Mouse (Mus musculus) stomach, embryonic 14.5 days (tissue): ENCODE data around the gene Fgf8. TPM values are rescaled to one million over a fixed set of nuclear protein-coding genes. Genes with fewer than 3 reads are reported as not detected.

Source experiments
- ATAC-seq: fragments of 200-750 bp; cut with Nextera tagmentation; 2 replicates; pipeline ENCODE4 v1.8.0; 2017; ENCODE audit warnings: low read depth, moderate TSS enrichment; ENCODE audit not compliant: insufficient number of reproducible peaks, insufficient read depth, low FRiP score
- H3K27ac ChIP-seq: fragments of 300-500 bp; sonication (generic); 2 replicates; pipeline ENCODE4 v1.5.1; 2014; ENCODE audit warnings: mild to moderate bottlenecking, low read length, moderate library complexity, mixed read lengths
- H3K27me3 ChIP-seq: fragments of 300-500 bp; sonication (generic); 2 replicates; pipeline ENCODE4 v1.6.1; 2014; ENCODE audit warnings: low read length, control low read depth, mixed read lengths; ENCODE audit not compliant: control insufficient read depth, insufficient read depth
- H3K36me3 ChIP-seq: fragments of 300-500 bp; sonication (generic); 2 replicates; pipeline ENCODE4 v1.6.1; 2014; ENCODE audit warnings: mild to moderate bottlenecking, control low read depth, low read length, moderate library complexity, mixed read lengths; ENCODE audit not compliant: control insufficient read depth, insufficient read depth
- H3K4me1 ChIP-seq: fragments of 300-500 bp; sonication (generic); 2 replicates; pipeline ENCODE4 v1.6.1; 2014; ENCODE audit warnings: low read length, control low read depth, mixed read lengths; ENCODE audit not compliant: control insufficient read depth, insufficient read depth
- H3K4me2 ChIP-seq: fragments of 300-500 bp; sonication (generic); replicated peaks from 2 replicates; pipeline ENCODE4 v1.6.1; 2014; ENCODE audit warnings: low read depth, low read length, control low read depth
- H3K4me3 ChIP-seq: fragments of 300-500 bp; sonication (generic); 2 replicates; pipeline ENCODE4 v1.5.1; 2014; ENCODE audit warnings: low read depth, low read length, control low read depth
- H3K9ac ChIP-seq: fragments of 300-500 bp; sonication (generic); replicated peaks from 2 replicates; pipeline ENCODE4 v1.6.1; 2014; ENCODE audit warnings: low read depth, mild to moderate bottlenecking, control low read depth, low read length, moderate library complexity, mixed read lengths
- H3K9me3 ChIP-seq: fragments of 300-500 bp; sonication (generic); 2 replicates; pipeline ENCODE4 v1.6.1; 2016; ENCODE audit warnings: low read depth, low read length, control low read depth; ENCODE audit not compliant: control insufficient read depth
- whole genome bisulfite sequencing: fragments of 180-500 bp; shearing (Covaris S2); extraction: QIAGEN DNeasy Blood & Tissue Kit; methylation state at CpG from one replicate; pipeline ENCODE4 v1.1.7; 2014; 5-methylcytosine and 5-hydroxymethylcytosine counted together
- polyA plus RNA-seq: library from polyadenylated mRNA; unstranded; fragments of >200 nt; fragmentation: Nextera tagmentation; extraction: Ambion mirVana; gene quantifications from 2 replicates; pipeline ENCODE4 v1.2.1, GENCODE M21; 2014

The Fgf8 gene
- polyA plus RNA-seq, 1 experiment from 2014 or later: not detected

- no peak overlapping the region for H3K27ac ChIP-seq
- WGBS: 91% methylated on average over 8 of the region's 8 CpGs
- H3K4me2 ChIP-seq: no peak overlapping the region
These were observed 50.5 kb downstream of the Fgf8 start for GRCm38 (mm10) chr19:45692211-45692610.

GRCm38 (mm10) chr19:45691001-45691535, 51.6 kb downstream of the Fgf8 start:
- no peaks in the 10 kb centered on the region for H3K27me3 ChIP-seq
- 61% methylated on average over 8 of the region's 8 CpGs for WGBS
- no peaks in the 10 kb centered on the region for H3K4me1 ChIP-seq
- H3K9me3 ChIP-seq: no peaks in the 10 kb centered on the region
- H3K9ac ChIP-seq: no peak overlapping the region
- H3K4me2 ChIP-seq: no peak overlapping the region
- H3K4me3 ChIP-seq: no peak overlapping the region
- no peaks in the 10 kb centered on the region for H3K36me3 ChIP-seq
- ATAC-seq: no peak
- H3K27ac ChIP-seq: no peak overlapping the region

More at GRCm38 (mm10) chr19:45692211-45692610, 50.5 kb downstream of the Fgf8 start:
- ATAC-seq: no peak
- H3K9me3 ChIP-seq: no peaks in the 10 kb centered on the region
- H3K36me3 ChIP-seq: no peaks in the 10 kb centered on the region
- no peak overlapping the region for H3K4me3 ChIP-seq
- no peaks in the 10 kb centered on the region for H3K4me1 ChIP-seq
- H3K27me3 ChIP-seq: no peaks in the 10 kb centered on the region
- no peak overlapping the region for H3K9ac ChIP-seq

DNA sequence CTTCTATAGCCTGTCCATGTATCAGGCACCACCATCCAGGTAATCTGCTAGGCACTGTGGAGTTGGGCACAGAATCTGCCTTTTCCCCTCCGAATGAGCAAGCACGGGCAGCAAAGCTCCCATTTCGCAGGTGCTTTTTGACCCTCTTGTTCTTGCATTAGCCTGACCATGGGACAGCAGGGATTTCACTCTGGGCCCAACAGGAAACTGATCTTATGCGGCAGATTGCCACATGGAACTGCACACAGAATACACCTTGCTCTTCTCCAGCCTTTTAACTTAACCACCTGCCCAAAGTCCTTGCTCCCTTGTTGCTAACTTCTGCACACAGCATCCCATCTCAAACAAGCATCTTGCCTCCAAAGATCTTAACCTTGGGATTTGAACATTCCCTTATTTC, 55.7 kb downstream of the Fgf8 start:
- H3K36me3 ChIP-seq: no peaks in the 10 kb centered on the region
- no peaks in the 10 kb centered on the region for H3K27me3 ChIP-seq
- no peaks in the 10 kb centered on the region for H3K9me3 ChIP-seq
- no peak overlapping the region for H3K4me3 ChIP-seq
- H3K27ac ChIP-seq: no peak overlapping the region
- 69% methylated on average over 4 of the region's 4 CpGs for WGBS
- no peaks in the 10 kb centered on the region for H3K4me1 ChIP-seq
- H3K9ac ChIP-seq: no peak overlapping the region
- ATAC-seq: no peak
- H3K4me2 ChIP-seq: no peak overlapping the region

Other genes with a start within 250 kb of the Fgf8 start
- gene Poll, start 182.4 kb downstream of the Fgf8 start, polyA plus RNA-seq: 12.2 and 12.5 TPM in 2 replicates
- gene Gm17018, start 182.3 kb downstream of the Fgf8 start, polyA plus RNA-seq: 45.3 and 45.4 TPM in 2 replicates
- 7.2 and 9.4 TPM in 2 replicates for gene Fbxw4, start 82.6 kb downstream of the Fgf8 start, polyA plus RNA-seq
- 14.8 and 16.0 TPM in 2 replicates for gene Npm3, start 6.7 kb upstream of the Fgf8 start, polyA plus RNA-seq
- 74.4 and 74.8 TPM in 2 replicates for gene Mgea5, start 40.9 kb upstream of the Fgf8 start, polyA plus RNA-seq
- gene Kcnip2, start 73.1 kb upstream of the Fgf8 start, polyA plus RNA-seq: 1.8 TPM in 2 replicates